Mouse (Mus musculus): ENCODE data around the gene Ube2v1.

GRCm38 (mm10) chr2:167563035-167563434 lies 68.9 kb downstream of the Ube2v1 start:
- no peak for TF ChIP-seq HCFC1 (IDR thresholded peaks at IDR 0.05; ENCODE audit: borderline replicate concordance, insufficient read depth, low read length)
- TF ChIP-seq ZC3H11A (IDR thresholded peaks at IDR 0.05; ENCODE audit: borderline replicate concordance, low read depth, low read length), result no peak
- TF ChIP-seq ZNF384 (IDR thresholded peaks at IDR 0.05; ENCODE audit: low read depth, low read length), result no peak
